ENCODE assay signal across 8 mouse cellular contexts in genomic region chr1:130350077-130350635, GRCm38 (mm10).
DNase-seq lines count a peak whose midpoint lies in the region; ATAC-seq and TF ChIP-seq lines count a peak whose summit lies in the region.

No protein-coding gene starts in this region.

- TF ChIP-seq EP300 in liver, postnatal 0 days (IDR thresholded peaks at IDR 0.05; ENCODE audit: low read depth), result no peak

- H3K27ac ChIP-seq in hindbrain, embryonic 14.5 days, result no peak overlapping the region
- no peak overlapping the region for H3K27ac ChIP-seq in liver, postnatal 0 days (ENCODE audit: low read depth)

- H3K4me1 ChIP-seq in E14TG2a.4 (replicated peaks; ENCODE audit: low read depth, low read length), result 0 out of 2 replicates have a peak, but pooled peaks cover 6% of the 10 kb centered on the region
- no peaks in the 10 kb centered on the region for H3K4me1 ChIP-seq in hindbrain, embryonic 14.5 days (replicated peaks; ENCODE audit: control insufficient read depth, insufficient read depth, low read length)
- no peaks in the 10 kb centered on the region for H3K4me1 ChIP-seq in liver, postnatal 0 days (ENCODE audit: insufficient read depth)

- ATAC-seq in hindbrain, embryonic 14.5 days (ENCODE audit: low FRiP score), result peak; percentile 55; the same call in 1 of the 2 replicates
- no peak for ATAC-seq in liver, postnatal 0 days
- ATAC-seq in inflammation-experienced regulatory T-cells, adult 6 months, result no peak

- no peak overlapping the region for H3K4me2 ChIP-seq in hindbrain, embryonic 14.5 days (replicated peaks)
- H3K4me2 ChIP-seq in liver, postnatal 0 days (ENCODE audit: low read depth, low read length), result no peak overlapping the region

- no peaks in the 10 kb centered on the region for H3K36me3 ChIP-seq in E14TG2a.4 (ENCODE audit: insufficient read depth, low read length)
- no peaks in the 10 kb centered on the region for H3K36me3 ChIP-seq in hindbrain, embryonic 14.5 days (replicated peaks; ENCODE audit: control insufficient read depth, insufficient read depth)
- H3K36me3 ChIP-seq in liver, postnatal 0 days (replicated peaks; ENCODE audit: insufficient read depth, low read length), result no peaks in the 10 kb centered on the region

- no peak overlapping the region for H3K9ac ChIP-seq in hindbrain, embryonic 14.5 days
- H3K9ac ChIP-seq in liver, postnatal 0 days (replicated peaks), result no peak overlapping the region

- WGBS in hindbrain, embryonic 14.5 days, result 24% methylated on average over 1 of the region's 1 CpGs
- 4% methylated on average over 1 of the region's 1 CpGs for WGBS in liver, postnatal 0 days (ENCODE audit: insufficient replicate concordance)

- H3K4me3 ChIP-seq in E14TG2a.4 (replicated peaks; ENCODE audit: low read length), result no peak overlapping the region
- no peak overlapping the region for H3K4me3 ChIP-seq in hindbrain, embryonic 14.5 days (replicated peaks; ENCODE audit: low read length)
- H3K4me3 ChIP-seq in liver, postnatal 0 days (ENCODE audit: low read depth, low read length), result no peak overlapping the region

- TF ChIP-seq CTCF in E14TG2a.4 (conservative IDR thresholded peaks at IDR 0.05; ENCODE audit: low read length), result peak; percentile 76
- TF ChIP-seq CTCF in liver, postnatal 0 days (IDR thresholded peaks at IDR 0.05; ENCODE audit: low read depth), result peak; percentile 78

- peaks cover 15% of the 10 kb centered on the region; the same call in 1 of the 2 replicates for H3K9me3 ChIP-seq in E14TG2a.4 (ENCODE audit: low read length)
- no peaks in the 10 kb centered on the region for H3K9me3 ChIP-seq in hindbrain, embryonic 14.5 days (ENCODE audit: control insufficient read depth, low read length)
- no peaks in the 10 kb centered on the region for H3K9me3 ChIP-seq in liver, postnatal 0 days (ENCODE audit: low read length)

- peak; percentile 4 to 37 for DNase-seq in heart, adult 18-20 months
- no peak for DNase-seq in heart, postnatal 25 days (ENCODE audit: low spot score)
- peak; percentile 30 for DNase-seq in cerebellum, adult 9-10 months
- DNase-seq in hindbrain, embryonic 14.5 days (ENCODE audit: low spot score), result peak; percentile 83
- no peak for DNase-seq in liver, postnatal 0 days
- peak; percentile 41 for DNase-seq in retina, postnatal 7 days (ENCODE audit: low read depth, low spot score)

- intact Hi-C loops in heart, postnatal 25 days (cut with DNase I), result loop anchor here (10.0 kb wide), 1 partner anchor 185 kb away; no protein-coding TSS in a partner anchor

- H3K27me3 ChIP-seq in E14TG2a.4 (ENCODE audit: insufficient read depth, low read length), result no peaks in the 10 kb centered on the region
- H3K27me3 ChIP-seq in hindbrain, embryonic 14.5 days (ENCODE audit: control insufficient read depth, insufficient read depth, low read length), result no peaks in the 10 kb centered on the region
- no peaks in the 10 kb centered on the region for H3K27me3 ChIP-seq in liver, postnatal 0 days (ENCODE audit: insufficient read depth, low read length)

Comparison
In these comparisons a context has a peak if more than half of its experiments do, and no peak if none do; other contexts are left out.
1. DNase-seq: peak in heart, adult 18-20 months (2 of 2), cerebellum, adult 9-10 months (single experiment), hindbrain, embryonic 14.5 days (single experiment) and retina, postnatal 7 days (single experiment); none in heart, postnatal 25 days (single experiment) and liver, postnatal 0 days (single experiment).